Mouse (Mus musculus) left cerebral cortex, postnatal 25 days (tissue): ENCODE data around the gene Olfr103. TPM values are rescaled to one million over a fixed set of nuclear protein-coding genes. Genes with fewer than 3 reads are reported as not detected.

Experiments
- DNase-seq, 2 experiments: peaks; one replicate each; pipeline ENCODE4 v3.0.0; 2022; ENCODE audit warnings: low spot score in 2 of 2, mixed read lengths in 1 of 2
- intact Hi-C: fragments of 180-260 bp; cut with DNase I; formaldehyde crosslinking; loops from one replicate; pipeline ENCODE4 v1.15.1; 2025
- total RNA-seq, 2 experiments: library from RNA; stranded (reverse); gene quantifications; 2 replicates each; pipeline ENCODE4 v1.2.3; 2021

Gene Olfr103
- total RNA-seq = not detected

DNA sequence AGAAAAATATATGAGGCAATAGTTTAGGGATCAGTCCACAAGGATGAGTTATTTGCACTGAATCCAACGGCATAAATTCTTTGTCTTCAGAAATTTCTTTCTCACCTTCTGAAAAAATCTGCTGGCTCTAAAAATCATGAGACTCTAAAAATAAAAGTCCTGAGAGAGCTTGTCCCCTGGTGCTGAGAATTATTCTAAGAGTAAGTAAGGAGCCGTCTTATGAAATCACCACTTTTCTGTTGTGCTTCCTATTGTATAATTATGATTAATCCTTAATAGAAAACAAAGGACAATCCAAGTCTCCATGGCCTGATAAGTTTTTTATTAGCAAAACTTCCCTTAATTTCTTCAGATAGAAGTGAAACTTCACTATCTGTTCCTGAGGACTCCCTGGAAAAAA lies at the start of gene Olfr103:
Gene Olfr103 (minus strand): TSS at position 101 of the 400 bp plus-strand sequence.
- DNase-seq = no peak
- intact Hi-C loops = no loop called here

DNA sequence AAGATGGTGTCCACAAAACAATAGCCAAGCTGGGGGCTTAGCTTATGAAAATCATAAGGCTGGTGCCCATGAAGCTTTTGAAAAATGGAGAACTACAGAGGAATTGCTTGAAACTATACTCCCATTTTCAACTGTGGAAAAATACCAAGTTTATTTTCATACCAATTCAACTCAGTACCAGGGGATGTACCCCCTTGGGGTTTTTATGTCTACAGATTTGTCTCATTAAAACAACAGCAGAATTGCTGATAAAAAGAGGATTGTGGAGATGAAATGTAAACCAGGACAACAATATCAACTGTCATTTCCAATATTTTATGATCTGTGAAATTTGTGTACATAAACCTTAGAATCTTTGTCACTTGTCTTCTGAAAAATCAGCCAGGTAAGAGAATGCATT lies 39.2 kb upstream of the Olfr103 start, which contains the start of gene Olfr105-ps:
Gene Olfr105-ps (plus strand): TSS at position 301 of the 400 bp plus-strand sequence.
- intact Hi-C loops = no loop called here
- DNase-seq = no peak

DNA sequence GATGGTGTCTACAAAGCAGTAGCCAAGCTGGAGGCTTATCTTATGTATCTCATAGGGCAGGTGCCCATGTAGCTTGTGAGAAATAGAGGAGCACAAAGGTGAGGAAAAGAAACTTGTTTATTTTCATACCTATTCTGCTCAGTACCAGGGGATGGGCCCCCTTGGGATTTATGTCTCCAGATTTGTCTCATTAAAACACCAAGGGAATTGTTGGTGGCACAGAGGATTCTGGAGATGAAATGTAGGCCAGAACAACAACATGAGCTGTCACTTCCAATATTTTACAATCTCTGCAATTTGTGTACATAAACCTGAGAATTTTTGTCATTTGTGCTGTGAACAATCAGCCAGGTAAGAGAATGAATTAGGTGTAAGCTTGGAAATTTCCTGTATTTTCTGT lies 19.8 kb upstream of the Olfr103 start, which contains the start of gene Olfr104-ps:
Gene Olfr104-ps (plus strand): TSS at position 301 of the 400 bp plus-strand sequence.
- DNase-seq = no peak
- intact Hi-C loops = no loop called here

DNA sequence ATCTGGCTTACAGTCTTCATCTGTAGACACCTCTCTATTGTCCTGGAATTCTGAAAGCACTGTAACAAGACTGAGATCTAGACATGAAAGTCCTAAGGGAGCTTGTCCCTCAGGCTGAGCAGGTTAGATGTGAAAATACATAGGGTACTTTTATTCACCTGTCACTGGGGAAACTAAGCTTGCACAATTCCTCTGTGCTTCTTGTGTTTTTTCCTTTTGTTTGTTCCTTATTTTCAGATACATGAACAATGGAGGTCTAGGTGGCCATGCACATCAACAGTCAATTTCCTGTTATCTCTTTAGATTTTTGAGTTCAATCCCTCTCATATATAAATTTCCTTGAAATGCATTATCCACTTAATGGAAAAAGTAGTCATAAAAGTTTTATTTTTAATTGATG lies 22.5 kb downstream of the Olfr103 start, which contains the start of gene Olfr102:
Gene Olfr102 (minus strand): TSS at position 101 of the 400 bp plus-strand sequence.
- no peak for DNase-seq
- intact Hi-C loops = no loop called here

DNA sequence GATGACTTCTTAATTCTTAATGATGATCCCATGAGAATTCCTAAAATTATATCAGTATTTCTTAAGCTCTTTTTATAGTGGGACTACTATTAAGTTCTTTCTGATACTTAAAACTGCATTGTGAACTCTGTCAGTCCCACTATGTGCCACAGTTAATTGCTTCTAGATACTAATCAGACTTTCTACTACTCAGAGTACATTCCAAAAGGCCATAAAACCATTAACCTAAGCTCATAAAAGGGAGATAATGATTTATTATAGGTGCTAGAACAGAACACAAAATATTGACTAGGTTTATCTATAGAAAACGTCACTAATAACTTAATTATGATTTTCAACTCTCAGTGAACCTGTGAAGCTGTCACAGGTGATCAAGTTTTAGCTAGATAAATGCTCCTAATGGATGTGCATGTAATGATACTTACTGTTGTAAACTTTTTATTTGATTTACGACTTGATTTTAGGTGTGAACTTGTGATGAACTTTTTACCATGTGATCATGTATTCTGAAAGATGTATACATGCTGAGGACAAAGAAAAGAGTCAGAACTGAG lies 29.3 kb downstream of the Olfr103 start:
- intact Hi-C loops = no loop called here
- no peak for DNase-seq

DNA sequence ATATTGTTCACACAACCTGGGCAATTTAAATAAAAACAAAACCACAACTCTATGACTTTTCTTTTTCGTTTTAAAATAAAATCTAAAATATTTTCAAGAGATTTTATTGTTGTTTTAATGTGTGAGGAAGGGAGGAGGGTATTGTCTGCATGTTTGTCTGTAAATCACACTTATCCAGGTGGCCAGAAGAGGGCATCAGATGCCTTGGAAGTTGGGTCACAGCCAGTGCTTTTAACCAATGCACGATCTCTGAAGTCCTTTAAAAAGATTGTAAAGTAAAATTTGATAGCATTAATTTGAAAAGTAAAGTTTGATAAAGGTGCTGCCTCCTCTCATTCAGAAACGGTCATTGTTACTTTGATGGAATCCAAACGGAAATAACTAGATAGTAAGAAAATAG lies 31.0 kb downstream of the Olfr103 start:
- DNase-seq = peak in 1 of 2 experiments; percentile 1
- intact Hi-C loops = no loop called here

DNA sequence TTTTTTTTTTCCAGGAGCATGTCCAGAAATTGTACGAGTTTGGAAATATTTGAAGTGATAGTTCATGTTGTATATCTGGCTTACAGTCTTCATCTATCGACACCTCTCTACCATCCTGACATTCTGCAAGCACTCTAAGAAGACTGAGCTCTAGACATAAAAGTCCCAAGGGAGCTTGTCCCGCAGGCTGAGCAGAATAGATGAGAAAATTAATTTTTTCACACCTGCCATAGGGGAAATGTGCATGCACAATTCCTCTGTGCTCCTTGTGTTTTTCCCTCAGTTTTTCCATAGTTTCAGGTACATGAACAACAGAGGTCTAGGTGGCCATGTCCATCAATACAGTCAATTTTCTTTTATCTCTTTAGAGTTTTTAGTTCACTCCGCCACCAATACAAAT lies 35.3 kb downstream of the Olfr103 start, which contains the start of gene Olfr101:
Gene Olfr101 (minus strand): TSS at position 101 of the 400 bp plus-strand sequence.
- intact Hi-C loops = no loop called here
- no peak for DNase-seq

Other genes with a start within 250 kb of the Olfr103 start
- not detected for gene Olfr91, start 241.4 kb downstream of the Olfr103 start, total RNA-seq
- gene Olfr92, start 219.6 kb downstream of the Olfr103 start, total RNA-seq = not detected
- gene Olfr93, start 178.2 kb downstream of the Olfr103 start, total RNA-seq = not detected
- gene Ubd, start 145.8 kb downstream of the Olfr103 start, total RNA-seq = not detected
- not detected for gene Olfr94, start 138.7 kb downstream of the Olfr103 start, total RNA-seq
- gene Olfr95, start 126.6 kb downstream of the Olfr103 start, total RNA-seq = not detected
- not detected for gene Olfr96, start 119.6 kb downstream of the Olfr103 start, total RNA-seq
- not detected for gene Olfr97, start 102.4 kb downstream of the Olfr103 start, total RNA-seq
- not detected for gene Olfr98, start 75.9 kb downstream of the Olfr103 start, total RNA-seq
- gene H2-M3, start 69.5 kb downstream of the Olfr103 start, total RNA-seq = 1 to 10 TPM; 2.4 to 2.5 TPM
- gene Olfr99, start 56.2 kb downstream of the Olfr103 start, total RNA-seq = not detected
- not detected for gene Olfr101, start 35.4 kb downstream of the Olfr103 start, total RNA-seq
- not detected for gene Olfr102, start 22.6 kb downstream of the Olfr103 start, total RNA-seq
- not detected for gene Olfr104-ps, start 19.9 kb upstream of the Olfr103 start, total RNA-seq
- gene Olfr105-ps, start 39.3 kb upstream of the Olfr103 start, total RNA-seq = not detected
- not detected for gene Olfr106-ps, start 50.7 kb upstream of the Olfr103 start, total RNA-seq
- gene Olfr107, start 59.5 kb upstream of the Olfr103 start, total RNA-seq = not detected
- gene Olfr108, start 105.8 kb upstream of the Olfr103 start, total RNA-seq = not detected
- gene Olfr109, start 119.2 kb upstream of the Olfr103 start, total RNA-seq = not detected
- not detected for gene H2-M2, start 143.9 kb upstream of the Olfr103 start, total RNA-seq
- not detected for gene Olfr110, start 152.8 kb upstream of the Olfr103 start, total RNA-seq
- not detected for gene Olfr111, start 168.3 kb upstream of the Olfr103 start, total RNA-seq
- not detected for gene Olfr112, start 229.8 kb upstream of the Olfr103 start, total RNA-seq
- gene Olfr113, start 238.0 kb upstream of the Olfr103 start, total RNA-seq = not detected